Comparison of ENCODE assay signal across 32 mouse cellular contexts in genomic region chr15:99011946-99012345, GRCm38 (mm10). TPM values are rescaled to one million over a fixed set of nuclear protein-coding genes. Genes with fewer than 3 reads are reported as not detected.
"Had no signal": no experiment of that assay in that cellular context is flagged by ENCODE, and none has a peak within 500 bp of the region (broad histone marks: within the 10 kb centered on the region; RNA-seq: fewer than 3 reads in every experiment).

No protein-coding gene starts in this region.

- H3K27ac ChIP-seq: layer of hippocampus, adult 2 months; limb, embryonic 15.5 days; liver, embryonic 14.5 days; macrophage; midbrain, embryonic 10.5 days; midbrain, embryonic 13.5 days; stomach, postnatal 0 days had no signal

- H3K9me3 ChIP-seq: limb, embryonic 15.5 days; megakaryocyte, embryonic 14.5 days; midbrain, embryonic 10.5 days; midbrain, embryonic 13.5 days had no signal

- H3K9ac ChIP-seq: limb, embryonic 15.5 days; liver, embryonic 14.5 days; liver, postnatal 0 days; lung, embryonic 14.5 days; midbrain, embryonic 13.5 days had no signal

- H3K4me1 ChIP-seq: limb, embryonic 15.5 days; midbrain, embryonic 10.5 days; midbrain, embryonic 13.5 days had no signal

- H3K27me3 ChIP-seq: limb, embryonic 15.5 days; midbrain, embryonic 13.5 days had no signal

- H3K4me2 ChIP-seq: limb, embryonic 15.5 days; liver, embryonic 11.5 days; lung, embryonic 14.5 days; midbrain, embryonic 13.5 days had no signal

- DNase-seq: kidney, adult 2 months; kidney, postnatal 25 days; layer of hippocampus, adult 9-11 months; liver, postnatal 0 days; lung, embryonic 14.5 days; right cerebral cortex, adult 18-20 months; right cerebral cortex, postnatal 14 days; right cerebral cortex, postnatal 4 days; thymus, adult 2 months; thymus, postnatal 14 days; thymus, postnatal 4 days had no signal

- ATAC-seq: intestine, embryonic 16.5 days; liver, postnatal 0 days; lung, postnatal 0 days; midbrain, embryonic 13.5 days; midbrain, embryonic 16.5 days had no signal

- H3K4me3 ChIP-seq: layer of hippocampus, adult 2 months; limb, embryonic 15.5 days; megakaryocyte, embryonic 14.5 days; midbrain, embryonic 10.5 days; midbrain, embryonic 13.5 days; myocyte had no signal

- H3K36me3 ChIP-seq: limb, embryonic 15.5 days; midbrain, embryonic 10.5 days; midbrain, embryonic 13.5 days had no signal

RNA-seq across cellular contexts. Expression of gene Prph, which starts 43.0 kb away (rescaled TPM):
- total RNA-seq: monocyte, adult 5-6 weeks had no signal

RNA-seq across cellular contexts. Expression of gene Gm49450, which starts 58.6 kb away (rescaled TPM):
- total RNA-seq: layer of hippocampus, adult 2 months; layer of hippocampus, postnatal 25 days; left cerebral cortex, adult 18-20 months; left cerebral cortex, postnatal 25 days had no signal
- polyA plus RNA-seq: intestine, embryonic 16.5 days; kidney, adult 2 months; kidney, embryonic 14.5 days; limb, embryonic 11.5 days; limb, embryonic 15.5 days; liver, embryonic 11.5 days; liver, postnatal 0 days; lung, embryonic 14.5 days; lung, postnatal 0 days; midbrain, embryonic 10.5 days; midbrain, embryonic 13.5 days; midbrain, embryonic 16.5 days; neural tube, embryonic 14.5 days; stomach, embryonic 14.5 days; stomach, postnatal 0 days had no signal
